Mouse (Mus musculus): ENCODE results near the gene Clasp1. TPM values are rescaled to one million over a fixed set of nuclear protein-coding genes. Genes with fewer than 3 reads are reported as not detected.

Gene Clasp1
- polyA plus RNA-seq, 1 experiment from 2014 or later = 47.2 TPM

GRCm38 (mm10) chr1:118649933-118650770, 261.3 kb downstream of the Clasp1 start:
- Histone ChIP-seq H3K27ac (no peak overlapping the region), H3K36me3 (no peaks in the 10 kb centered on the region), H3K4me2 (no peak overlapping the region), H3K27me3 (no peaks in the 10 kb centered on the region), H3K9me3 (no peaks in the 10 kb centered on the region), H3K4me1 (no peaks in the 10 kb centered on the region), H3K4me3 (no peak overlapping the region), H3K9ac (no peak overlapping the region)
- WGBS = 67% methylated on average over 9 of the region's 9 CpGs
- no peak for ATAC-seq (ENCODE audit: insufficient number of reproducible peaks, low FRiP score, low TSS enrichment, low read depth)

DNA sequence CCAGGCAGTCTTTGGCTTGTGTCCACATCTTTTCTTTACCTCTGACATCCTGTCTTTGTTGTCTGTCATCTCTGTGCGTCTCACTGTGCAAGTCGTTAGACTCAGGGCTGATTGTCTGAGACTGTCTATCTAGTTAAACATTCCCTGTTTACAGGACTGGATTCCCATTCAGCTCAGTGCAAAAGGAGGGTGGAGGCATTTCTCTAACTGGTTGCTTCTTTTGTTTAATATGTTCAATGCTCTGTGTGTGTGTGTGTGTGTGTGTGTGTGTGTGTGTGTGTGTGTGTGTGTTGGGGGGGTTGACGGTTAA, 261.9 kb downstream of the Clasp1 start:
- no peak for ATAC-seq (ENCODE audit: insufficient number of reproducible peaks, low FRiP score, low TSS enrichment, low read depth)
- H3K4me1 ChIP-seq = no peaks in the 10 kb centered on the region
- 74% methylated on average over 3 of the region's 3 CpGs for WGBS
- no peak overlapping the region for H3K9ac ChIP-seq
- no peaks in the 10 kb centered on the region for H3K27me3 ChIP-seq
- no peaks in the 10 kb centered on the region for H3K36me3 ChIP-seq
- H3K4me2 ChIP-seq = no peak overlapping the region
- no peak overlapping the region for H3K27ac ChIP-seq
- H3K9me3 ChIP-seq = no peaks in the 10 kb centered on the region
- H3K4me3 ChIP-seq = no peak overlapping the region

DNA sequence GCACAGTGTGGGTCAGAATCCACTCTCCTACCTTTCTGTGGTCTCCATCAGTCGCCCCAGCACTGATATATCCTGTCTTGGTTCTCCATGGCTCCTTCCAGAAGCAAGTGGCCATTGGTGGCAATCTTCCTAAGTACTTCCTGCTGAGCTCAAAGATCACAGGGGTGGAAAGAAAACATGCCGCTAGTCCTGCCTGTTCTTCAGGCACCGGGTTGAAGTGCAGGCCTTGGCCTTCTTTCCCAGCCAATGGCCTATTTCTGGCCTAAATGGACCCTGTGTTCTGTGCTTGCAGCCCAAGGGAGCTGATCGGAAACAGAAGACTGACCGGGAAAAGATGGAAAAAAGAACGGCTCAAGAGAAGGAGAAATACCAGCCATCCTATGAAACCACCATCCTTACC, 269.9 kb downstream of the Clasp1 start:
- 74% methylated on average over 6 of the region's 6 CpGs for WGBS
- Histone ChIP-seq H3K9me3 (no peaks in the 10 kb centered on the region), H3K27ac (no peak overlapping the region), H3K4me2 (no peak overlapping the region), H3K9ac (no peak overlapping the region), H3K4me3 (no peak overlapping the region), H3K4me1 (0 out of 2 replicates have a peak, but pooled peaks cover 7% of the 10 kb centered on the region), H3K36me3 (no peaks in the 10 kb centered on the region), H3K27me3 (no peaks in the 10 kb centered on the region)
- no peak for ATAC-seq (ENCODE audit: insufficient number of reproducible peaks, low FRiP score, low TSS enrichment, low read depth)

- WGBS = 61% methylated on average over 3 of the region's 3 CpGs
- no peak for ATAC-seq (ENCODE audit: insufficient number of reproducible peaks, low FRiP score, low TSS enrichment, low read depth)
- Histone ChIP-seq H3K27me3 (no peaks in the 10 kb centered on the region), H3K27ac (no peak overlapping the region), H3K9me3 (no peaks in the 10 kb centered on the region), H3K4me3 (no peak overlapping the region), H3K4me1 (0 out of 2 replicates have a peak, but pooled peaks cover 7% of the 10 kb centered on the region), H3K4me2 (no peak overlapping the region), H3K36me3 (no peaks in the 10 kb centered on the region), H3K9ac (no peak overlapping the region)
Measured at GRCm38 (mm10) chr1:118660880-118661465, 272.1 kb downstream of the Clasp1 start.

Other genes starting within 250 kb of the Clasp1 start
- gene Gm29106, start 212.5 kb upstream of the Clasp1 start, polyA plus RNA-seq (2015; fragmentation: Nextera tagmentation; extraction: Ambion mirVana) = 0.04 and 0.09 TPM in 2 replicates
- gene Tsn, start 77.3 kb upstream of the Clasp1 start, polyA plus RNA-seq (2015; fragmentation: Nextera tagmentation; extraction: Ambion mirVana) = 274 and 277 TPM in 2 replicates
- gene Nifk, start 67.2 kb upstream of the Clasp1 start, polyA plus RNA-seq (2015; fragmentation: Nextera tagmentation; extraction: Ambion mirVana) = 78.5 and 83.9 TPM in 2 replicates
- 0.52 and 0.58 TPM in 2 replicates for gene Tfcp2l1, start 238.9 kb downstream of the Clasp1 start, polyA plus RNA-seq (2015; fragmentation: Nextera tagmentation; extraction: Ambion mirVana)